Mouse (Mus musculus): ENCODE results near the gene Tbc1d1.
"Not testable (repeated sequence)": the region's sequence is repeated elsewhere in the genome, so short reads cannot be mapped to it uniquely, and the experiment has no call there.

The Tbc1d1 gene

GRCm38 (mm10) chr5:64336767-64337408, 180.8 kb downstream of the Tbc1d1 start:
- ChIA-PET CTCF (interaction anchor here (0.6 to 2.0 kb wide), 6 partner anchors 12 to 385 kb away, joined by 3 to 8 read pairs (median 4); no protein-coding TSS in a partner anchor), POLR2A (interaction anchor here (0.6 to 3.4 kb wide), 12 partner anchors 8 to 390 kb away, joined by 3 to 15 read pairs (median 4); no protein-coding TSS in a partner anchor)

GRCm38 (mm10) chr5:64338795-64339194, 182.7 kb downstream of the Tbc1d1 start:
- POLR2A ChIA-PET, result interaction anchor here in 1 of 4 experiments (1.3 to 3.4 kb wide), 2 partner anchors 10 to 14 kb away, joined by 3 to 15 read pairs; no protein-coding TSS in a partner anchor
- CTCF ChIA-PET, result interaction anchor here in 1 of 4 experiments (0.7 kb wide), 1 partner anchor 452 kb away, joined by 3 read pairs; no protein-coding TSS in a partner anchor

GRCm38 (mm10) chr5:64340366-64340765, 184.3 kb downstream of the Tbc1d1 start:
- ChIA-PET CTCF (interaction anchor here in 2 of 4 experiments (0.6 to 1.1 kb wide), 4 partner anchors 50 to 593 kb away, joined by 3 to 4 read pairs (median 3); no protein-coding TSS in a partner anchor), POLR2A (interaction anchor here in 2 of 4 experiments (0.6 to 0.8 kb wide), 2 partner anchors 508 to 512 kb away, joined by 3 to 5 read pairs; no protein-coding TSS in a partner anchor)

GRCm38 (mm10) chr5:64341671-64342070, 185.6 kb downstream of the Tbc1d1 start:
- ChIA-PET POLR2A (interaction anchor here in 1 of 4 experiments (0.9 kb wide), 1 partner anchor 9 kb away, joined by 4 read pairs; no protein-coding TSS in a partner anchor), CTCF (interaction anchor here in 1 of 4 experiments (0.9 kb wide), 1 partner anchor 52 kb away, joined by 5 read pairs; no protein-coding TSS in a partner anchor)

- ChIA-PET CTCF (interaction anchor here in 1 of 4 experiments (0.9 kb wide), 1 partner anchor 53 kb away, joined by 5 read pairs; no protein-coding TSS in a partner anchor), POLR2A (interaction anchor here in 1 of 4 experiments (0.8 kb wide), 1 partner anchor 7 kb away, joined by 3 read pairs; no protein-coding TSS in a partner anchor)
Observed at GRCm38 (mm10) chr5:64342138-64342537, 186.0 kb downstream of the Tbc1d1 start.

GRCm38 (mm10) chr5:64343972-64344700, 188.0 kb downstream of the Tbc1d1 start:
- POLR2A ChIA-PET, result interaction anchor here in 3 of 4 experiments (0.5 to 2.0 kb wide), 8 partner anchors 7 to 89 kb away, joined by 3 to 6 read pairs (median 4); no protein-coding TSS in a partner anchor
- CTCF ChIA-PET, result interaction anchor here in 3 of 4 experiments (0.6 to 1.1 kb wide), 7 partner anchors 11 to 298 kb away, joined by 3 to 4 read pairs (median 3); no protein-coding TSS in a partner anchor

- ChIA-PET POLR2A (interaction anchor here in 2 of 4 experiments (0.6 to 2.0 kb wide), 7 partner anchors 8 to 250 kb away, joined by 3 to 6 read pairs (median 3); no protein-coding TSS in a partner anchor), CTCF (interaction anchor here in 3 of 4 experiments (0.6 to 1.2 kb wide), 6 partner anchors 10 to 296 kb away, joined by 3 to 4 read pairs (median 3); no protein-coding TSS in a partner anchor)
Observed at GRCm38 (mm10) chr5:64345181-64345735, 189.2 kb downstream of the Tbc1d1 start.

GRCm38 (mm10) chr5:64345761-64346160, 189.7 kb downstream of the Tbc1d1 start:
- ChIA-PET POLR2A (interaction anchor here in 2 of 4 experiments (1.2 to 2.0 kb wide), 5 partner anchors 9 to 250 kb away, joined by 3 to 6 read pairs (median 4); no protein-coding TSS in a partner anchor), CTCF (interaction anchor here in 1 of 4 experiments (1.2 kb wide), 1 partner anchor 18 kb away, joined by 3 read pairs; no protein-coding TSS in a partner anchor)

- CTCF ChIA-PET, result interaction anchor here in 2 of 4 experiments (0.5 to 0.7 kb wide), 2 partner anchors 148 to 239 kb away, joined by 4 to 5 read pairs; no protein-coding TSS in a partner anchor
- POLR2A ChIA-PET, result interaction anchor here in 1 of 4 experiments (2.0 kb wide), 1 partner anchor 9 kb away, joined by 6 read pairs; no protein-coding TSS in a partner anchor
Observed at GRCm38 (mm10) chr5:64346343-64346885, 190.3 kb downstream of the Tbc1d1 start.

GRCm38 (mm10) chr5:64348166-64348565, 192.1 kb downstream of the Tbc1d1 start:
- POLR2A ChIA-PET, result interaction anchor here in 2 of 4 experiments (0.6 to 1.3 kb wide), 5 partner anchors 10 to 102 kb away, joined by 3 to 4 read pairs (median 3); no protein-coding TSS in a partner anchor
- CTCF ChIA-PET, result interaction anchor here in 3 of 4 experiments (0.6 to 1.4 kb wide), 4 partner anchors 11 to 130 kb away, joined by 3 to 8 read pairs (median 4); no protein-coding TSS in a partner anchor

GRCm38 (mm10) chr5:64348780-64349179, 192.7 kb downstream of the Tbc1d1 start:
- ChIA-PET POLR2A (interaction anchor here in 2 of 4 experiments (0.6 to 2.9 kb wide), 7 partner anchors 11 to 173 kb away, joined by 3 to 7 read pairs (median 3); no protein-coding TSS in a partner anchor), CTCF (interaction anchor here (0.5 to 1.4 kb wide), 6 partner anchors 9 to 231 kb away, joined by 3 to 6 read pairs (median 4); no protein-coding TSS in a partner anchor)

GRCm38 (mm10) chr5:64351968-64352367, 195.9 kb downstream of the Tbc1d1 start:
- CTCF ChIA-PET, result no interaction called here
- POLR2A ChIA-PET, result interaction anchor here in 1 of 4 experiments (1.0 to 1.5 kb wide), 2 partner anchors 12 to 16 kb away, joined by 3 to 5 read pairs; no protein-coding TSS in a partner anchor

- CTCF ChIA-PET, result interaction anchor here in 1 of 4 experiments (0.6 kb wide), 1 partner anchor 146 kb away, joined by 6 read pairs; no protein-coding TSS in a partner anchor
- POLR2A ChIA-PET, result interaction anchor here in 2 of 4 experiments (0.6 to 1.3 kb wide), 3 partner anchors 10 to 507 kb away, joined by 3 read pairs; no protein-coding TSS in a partner anchor
Observed at GRCm38 (mm10) chr5:64358639-64359584, 202.8 kb downstream of the Tbc1d1 start.

GRCm38 (mm10) chr5:64360147-64360875, 204.2 kb downstream of the Tbc1d1 start:
- ChIA-PET CTCF (no interaction called here), POLR2A (interaction anchor here in 1 of 4 experiments (1.1 kb wide), 1 partner anchor 12 kb away, joined by 4 read pairs; no protein-coding TSS in a partner anchor)

- CTCF ChIA-PET, result interaction anchor here in 1 of 4 experiments (0.6 kb wide), 1 partner anchor 601 kb away, joined by 3 read pairs; no protein-coding TSS in a partner anchor
- POLR2A ChIA-PET, result not testable (repeated sequence)
Observed at GRCm38 (mm10) chr5:64360876-64361268, 204.8 kb downstream of the Tbc1d1 start.

All from embryonic stem cell, embryonic (primary cell).